Mouse (Mus musculus): ENCODE measurements around the gene Saal1.

- TF ChIP-seq CTCF (conservative IDR thresholded peaks at IDR 0.05; ENCODE audit: low read length), result peak; percentile 64
- no peak for TF ChIP-seq POU5F1 (IDR thresholded peaks at IDR 0.05; ENCODE audit: borderline replicate concordance, low read length)
Observed at GRCm38 (mm10) chr7:46714518-46714917, 4.0 kb upstream of the Saal1 start.

Measured in E14TG2a.4 (cell line).